Mouse (Mus musculus): ENCODE results near the gene Rnf126.

Gene Rnf126

GRCm38 (mm10) chr10:79792339-79793040 is 25.7 kb upstream of the Rnf126 start:
- DNase-seq (ENCODE audit: low read depth): no peak

GRCm38 (mm10) chr10:79790861-79791260 is 24.1 kb upstream of the Rnf126 start, which contains the start of gene Prss57:
Prss57 (minus strand) TSS chr10:79790961.
- DNase-seq (ENCODE audit: low read depth): no peak

- no peak for DNase-seq (ENCODE audit: low read depth)
Observed at GRCm38 (mm10) chr10:79789581-79789980, 22.8 kb upstream of the Rnf126 start.

GRCm38 (mm10) chr10:79788386-79789158 is 21.8 kb upstream of the Rnf126 start:
- DNase-seq (ENCODE audit: low read depth): peak; percentile 90

- peak; percentile 77 for DNase-seq (ENCODE audit: low read depth)
Observed at GRCm38 (mm10) chr10:79783920-79784800, 17.4 kb upstream of the Rnf126 start.

GRCm38 (mm10) chr10:79783050-79783449 is 16.3 kb upstream of the Rnf126 start:
- DNase-seq (ENCODE audit: low read depth): no peak

- no peak for DNase-seq (ENCODE audit: low read depth)
Observed at GRCm38 (mm10) chr10:79781956-79782355, 15.2 kb upstream of the Rnf126 start.

GRCm38 (mm10) chr10:79781139-79781538 is 14.4 kb upstream of the Rnf126 start:
- no peak for DNase-seq (ENCODE audit: low read depth)

- DNase-seq (ENCODE audit: low read depth): peak; percentile 94
Observed at GRCm38 (mm10) chr10:79780664-79781015, 13.9 kb upstream of the Rnf126 start.

- DNase-seq (ENCODE audit: low read depth): peak; percentile 99
Observed at GRCm38 (mm10) chr10:79779784-79780663, 13.3 kb upstream of the Rnf126 start.

- DNase-seq (ENCODE audit: low read depth): no peak
Observed at GRCm38 (mm10) chr10:79779193-79779592, 12.4 kb upstream of the Rnf126 start.

GRCm38 (mm10) chr10:79778006-79778405 is 11.3 kb upstream of the Rnf126 start:
- DNase-seq (ENCODE audit: low read depth): no peak

- DNase-seq (ENCODE audit: low read depth): no peak
Observed at GRCm38 (mm10) chr10:79777103-79777531, 10.4 kb upstream of the Rnf126 start, which contains the start of gene Fstl3. Fstl3 (plus strand) TSS chr10:79777272.

- no peak for DNase-seq (ENCODE audit: low read depth)
Observed at GRCm38 (mm10) chr10:79774486-79775279, 7.9 kb upstream of the Rnf126 start.

- no peak for DNase-seq (ENCODE audit: low read depth)
Observed at GRCm38 (mm10) chr10:79773208-79773607, 6.5 kb upstream of the Rnf126 start.

GRCm38 (mm10) chr10:79772320-79772719 is 5.6 kb upstream of the Rnf126 start:
- no peak for DNase-seq (ENCODE audit: low read depth)

- DNase-seq (ENCODE audit: low read depth): no peak
Observed at GRCm38 (mm10) chr10:79769329-79769728, 2.6 kb upstream of the Rnf126 start.

GRCm38 (mm10) chr10:79768400-79768799 is 1.6 kb upstream of the Rnf126 start:
- peak; percentile 74 for DNase-seq (ENCODE audit: low read depth)

- DNase-seq (ENCODE audit: low read depth): peak; percentile 87
Observed at GRCm38 (mm10) chr10:79767372-79768244, 856 bp upstream of the Rnf126 start.
